Mouse (Mus musculus) myocyte (in vitro differentiated cells): ENCODE data around the gene Itga3. TPM values are rescaled to one million over a fixed set of nuclear protein-coding genes. Genes with fewer than 3 reads are reported as not detected.

ENCODE experiments used
- H3K27me3 ChIP-seq: one replicate; pipeline ENCODE4 v1.6.1; 2011; ENCODE audit not compliant: control insufficient read depth, insufficient read depth, insufficient read length
- H3K36me3 ChIP-seq: one replicate; pipeline ENCODE4 v1.6.1; 2011; ENCODE audit not compliant: control insufficient read depth, insufficient read depth
- H3K4me2 ChIP-seq: one replicate; pipeline ENCODE4 v1.6.1; 2011; ENCODE audit warnings: low read depth, control low read depth
- H3K4me3 ChIP-seq: one replicate; pipeline ENCODE4 v1.5.1; 2011; ENCODE audit warnings: mild to moderate bottlenecking, control low read depth, moderate library complexity
- H3K79me2 ChIP-seq: one replicate; pipeline ENCODE4 v1.6.1; 2011; ENCODE audit not compliant: control insufficient read depth, insufficient read depth
- H3ac ChIP-seq: one replicate; pipeline ENCODE4 v1.6.1; 2011; ENCODE audit not compliant: control insufficient read depth, insufficient read length
- CEBPB ChIP-seq: IDR thresholded peaks from 2 replicates; pipeline ENCODE4 v1.6.1; 2011; ENCODE audit warnings: mild to moderate bottlenecking, moderate library complexity; ENCODE audit not compliant: poor library complexity, insufficient read depth, severe bottlenecking
- E2F4 ChIP-seq: IDR thresholded peaks from one replicate; pipeline ENCODE4 v1.6.1; 2011; ENCODE audit warnings: mild to moderate bottlenecking, control low read depth, moderate library complexity; ENCODE audit not compliant: insufficient read depth
- MAX ChIP-seq: IDR thresholded peaks from one replicate; pipeline ENCODE4 v1.6.1; 2011; ENCODE audit warnings: low read depth, mild to moderate bottlenecking, control low read depth
- MYOD1 ChIP-seq, 3 experiments: IDR thresholded peaks; one replicate each; pipeline ENCODE4 v1.6.1; 2011; ENCODE audit warnings: control low read depth in 2 of 3, low read depth in 2 of 3, mild to moderate bottlenecking in 2 of 3, moderate library complexity in 1 of 3; ENCODE audit not compliant: insufficient read length in 2 of 3, control insufficient read depth in 1 of 3
- MYOG ChIP-seq, 3 experiments: IDR thresholded peaks; one replicate each; pipeline ENCODE4 v1.6.1; 2011; ENCODE audit warnings: control low read depth in 2 of 3, low read depth in 2 of 3, mild to moderate bottlenecking in 2 of 3; ENCODE audit not compliant: insufficient read length in 2 of 3, control insufficient read depth in 1 of 3, insufficient read depth in 1 of 3
- POLR2A ChIP-seq: IDR thresholded peaks from one replicate; pipeline ENCODE4 v1.6.1; 2011; ENCODE audit warnings: low read depth, mild to moderate bottlenecking, control low read depth, moderate library complexity; ENCODE audit not compliant: insufficient read length
- POLR2AphosphoS2 ChIP-seq: IDR thresholded peaks from one replicate; pipeline ENCODE4 v1.6.1; 2011; ENCODE audit warnings: low read depth, control low read depth; ENCODE audit not compliant: insufficient read length
- REST ChIP-seq: IDR thresholded peaks from one replicate; pipeline ENCODE4 v1.6.1; 2011; ENCODE audit warnings: mild to moderate bottlenecking, control low read depth, moderate library complexity; ENCODE audit not compliant: insufficient read depth, insufficient read length
- SRF ChIP-seq: IDR thresholded peaks from one replicate; pipeline ENCODE4 v1.6.1; 2011; ENCODE audit warnings: low read depth; ENCODE audit not compliant: control insufficient read depth, insufficient read length
- TCF12 ChIP-seq: IDR thresholded peaks from one replicate; pipeline ENCODE4 v1.6.1; 2011; ENCODE audit warnings: mild to moderate bottlenecking, control low read depth; ENCODE audit not compliant: poor library complexity, insufficient read depth, severe bottlenecking
- TCF3 ChIP-seq: IDR thresholded peaks from one replicate; pipeline ENCODE4 v1.6.1; 2011; ENCODE audit warnings: low read depth, control low read depth; ENCODE audit not compliant: insufficient read length
- USF1 ChIP-seq: IDR thresholded peaks from one replicate; pipeline ENCODE4 v1.6.1; 2011; ENCODE audit warnings: low read depth, mild to moderate bottlenecking, control low read depth, moderate library complexity
- polyA plus RNA-seq: library from polyadenylated mRNA; unstranded; fragments of >200 nt; fragmentation: generic; extraction: Trizol; gene quantifications from one replicate; pipeline ENCODE4 v1.2.1, GENCODE M21; 2012; ENCODE audit warnings: missing spikeins

Itga3 gene
- polyA plus RNA-seq, 1 experiment = 19.9 TPM

- no peak overlapping the region for H3K4me3 ChIP-seq
- no peak overlapping the region for H3K4me2 ChIP-seq
- TF ChIP-seq SRF (no peak), TCF3 (no peak), POLR2A (no peak), MYOD1 (IDR thresholded peaks at IDR 0.05; ENCODE audit: control insufficient read depth in 1 of 3, insufficient read length in 2 of 3, low read depth in 2 of 3) (no peak), POLR2AphosphoS2 (no peak), MAX (no peak), CEBPB (no peak), E2F4 (no peak), USF1 (no peak), REST (no peak), TCF12 (no peak), MYOG (IDR thresholded peaks at IDR 0.05; ENCODE audit: control insufficient read depth in 1 of 3, insufficient read depth in 1 of 3, insufficient read length in 2 of 3, low read depth in 2 of 3) (no peak)
Observed at GRCm38 (mm10) chr11:95000128-95000527, 76.5 kb downstream of the Itga3 start.

GRCm38 (mm10) chr11:94998041-94998531 is 78.5 kb downstream of the Itga3 start:
- TF ChIP-seq TCF12 = no peak
- TF ChIP-seq USF1 = no peak
- no peak for TF ChIP-seq POLR2A
- no peak for TF ChIP-seq E2F4
- TF ChIP-seq TCF3 = no peak
- TF ChIP-seq REST = no peak
- TF ChIP-seq MAX = no peak
- no peak for TF ChIP-seq MYOG (IDR thresholded peaks at IDR 0.05; ENCODE audit: control insufficient read depth in 1 of 3, insufficient read depth in 1 of 3, insufficient read length in 2 of 3, low read depth in 2 of 3)
- TF ChIP-seq POLR2AphosphoS2 = no peak
- no peak for TF ChIP-seq MYOD1 (IDR thresholded peaks at IDR 0.05; ENCODE audit: control insufficient read depth in 1 of 3, insufficient read length in 2 of 3, low read depth in 2 of 3)
- TF ChIP-seq CEBPB = no peak
- TF ChIP-seq SRF = no peak
- Histone ChIP-seq H3K4me2 (no peak overlapping the region), H3K36me3 (peaks cover 15% of the 10 kb centered on the region), H3K27me3 (no peaks in the 10 kb centered on the region), H3K79me2 (peaks cover 31% of the 10 kb centered on the region), H3ac (no peak overlapping the region), H3K4me3 (no peak overlapping the region)

More at GRCm38 (mm10) chr11:95000128-95000527, 76.5 kb downstream of the Itga3 start:
- no peaks in the 10 kb centered on the region for H3K27me3 ChIP-seq
- no peak overlapping the region for H3ac ChIP-seq
- peaks cover 11% of the 10 kb centered on the region for H3K36me3 ChIP-seq
- H3K79me2 ChIP-seq = peaks cover 11% of the 10 kb centered on the region

- peaks cover 15% of the 10 kb centered on the region for H3K36me3 ChIP-seq
- no peaks in the 10 kb centered on the region for H3K27me3 ChIP-seq
- no peak for TF ChIP-seq SRF
- TF ChIP-seq MAX = no peak
- no peak for TF ChIP-seq MYOD1 (IDR thresholded peaks at IDR 0.05; ENCODE audit: control insufficient read depth in 1 of 3, insufficient read length in 2 of 3, low read depth in 2 of 3)
- no peak for TF ChIP-seq E2F4
- no peak for TF ChIP-seq TCF3
- TF ChIP-seq POLR2AphosphoS2 = no peak
- no peak for TF ChIP-seq CEBPB
- TF ChIP-seq MYOG (IDR thresholded peaks at IDR 0.05; ENCODE audit: control insufficient read depth in 1 of 3, insufficient read depth in 1 of 3, insufficient read length in 2 of 3, low read depth in 2 of 3) = no peak
- TF ChIP-seq TCF12 = no peak
- no peak for TF ChIP-seq REST
- TF ChIP-seq USF1 = no peak
- TF ChIP-seq POLR2A = no peak
- no peak overlapping the region for H3K4me3 ChIP-seq
- H3ac ChIP-seq = no peak overlapping the region
- H3K79me2 ChIP-seq = peaks cover 36% of the 10 kb centered on the region
- no peak overlapping the region for H3K4me2 ChIP-seq
Observed at GRCm38 (mm10) chr11:94997596-94997995, 79.0 kb downstream of the Itga3 start.

GRCm38 (mm10) chr11:94996984-94997383 is 79.6 kb downstream of the Itga3 start:
- H3K4me2 ChIP-seq = no peak overlapping the region
- H3K36me3 ChIP-seq = peaks cover 15% of the 10 kb centered on the region
- no peak overlapping the region for H3ac ChIP-seq

More at GRCm38 (mm10) chr11:94996984-94997383, 79.6 kb downstream of the Itga3 start:
- Histone ChIP-seq H3K27me3 (no peaks in the 10 kb centered on the region), H3K79me2 (peaks cover 42% of the 10 kb centered on the region), H3K4me3 (no peak overlapping the region)
- no peak for TF ChIP-seq TCF12
- no peak for TF ChIP-seq TCF3
- no peak for TF ChIP-seq CEBPB
- no peak for TF ChIP-seq SRF
- no peak for TF ChIP-seq E2F4
- TF ChIP-seq POLR2A = no peak
- TF ChIP-seq POLR2AphosphoS2 = no peak
- TF ChIP-seq USF1 = no peak
- no peak for TF ChIP-seq MAX
- TF ChIP-seq MYOD1 (IDR thresholded peaks at IDR 0.05; ENCODE audit: control insufficient read depth in 1 of 3, insufficient read length in 2 of 3, low read depth in 2 of 3) = no peak
- TF ChIP-seq REST = no peak
- TF ChIP-seq MYOG (IDR thresholded peaks at IDR 0.05; ENCODE audit: control insufficient read depth in 1 of 3, insufficient read depth in 1 of 3, insufficient read length in 2 of 3, low read depth in 2 of 3) = no peak
